Mouse (Mus musculus) T-helper 17 cell (primary cell): ENCODE data around the gene Ski.

Experiments
- in situ Hi-C, 2 experiments: fragments of 300-600 bp; cut with MboI, MseI; formaldehyde crosslinking; loops; 1 replicate in 1 of 2; 2 replicates in 1 of 2; pipeline ENCODE4 v1.15.1; 2025; ENCODE audit warnings: high pct_unique_total_duplicates in 2 of 2

Ski gene

GRCm38 (mm10) chr4:155187192-155187674 lies 35.2 kb downstream of the Ski start:
- in situ Hi-C loops, result no loop called here

- in situ Hi-C loops, result no loop called here
Observed at GRCm38 (mm10) chr4:155185845-155186244, 36.5 kb downstream of the Ski start.

- in situ Hi-C loops, result no loop called here
Observed at GRCm38 (mm10) chr4:155184248-155185070, 37.9 kb downstream of the Ski start.

GRCm38 (mm10) chr4:155183201-155183600 lies 39.2 kb downstream of the Ski start:
- in situ Hi-C loops, result no loop called here

GRCm38 (mm10) chr4:155178981-155179512 lies 43.3 kb downstream of the Ski start:
- in situ Hi-C loops, result loop anchor here in 1 of 2 experiments (5.0 kb wide), 1 partner anchor 38 kb away; no protein-coding TSS in a partner anchor

GRCm38 (mm10) chr4:155178274-155178673 lies 44.1 kb downstream of the Ski start:
- in situ Hi-C loops, result loop anchor here in 1 of 2 experiments (5.0 kb wide), 1 partner anchor 39 kb away; no protein-coding TSS in a partner anchor

GRCm38 (mm10) chr4:155176210-155176609 lies 46.2 kb downstream of the Ski start:
- in situ Hi-C loops, result loop anchor here in 1 of 2 experiments (5.0 kb wide), 1 partner anchor 41 kb away; no protein-coding TSS in a partner anchor

- in situ Hi-C loops, result no loop called here
Observed at GRCm38 (mm10) chr4:155173822-155174785, 48.3 kb downstream of the Ski start.

- in situ Hi-C loops, result no loop called here
Observed at GRCm38 (mm10) chr4:155172909-155173821, 49.2 kb downstream of the Ski start.

- in situ Hi-C loops, result no loop called here
Observed at GRCm38 (mm10) chr4:155171961-155172533, 50.3 kb downstream of the Ski start.

- in situ Hi-C loops, result no loop called here
Observed at GRCm38 (mm10) chr4:155170614-155171212, 51.7 kb downstream of the Ski start.

- in situ Hi-C loops, result no loop called here
Observed at GRCm38 (mm10) chr4:155168835-155169252, 53.5 kb downstream of the Ski start.

GRCm38 (mm10) chr4:155165861-155166260 lies 56.5 kb downstream of the Ski start:
- in situ Hi-C loops, result no loop called here

- in situ Hi-C loops, result loop anchor here in 1 of 2 experiments (5.0 kb wide), 1 partner anchor 83 kb away; the partner anchor contains the start of gene Faap20
Observed at GRCm38 (mm10) chr4:155164550-155164949, 57.8 kb downstream of the Ski start.

- in situ Hi-C loops, result loop anchor here in 1 of 2 experiments (5.0 kb wide), 1 partner anchor 84 kb away; the partner anchor contains the start of gene Faap20
Observed at GRCm38 (mm10) chr4:155163685-155164084, 58.7 kb downstream of the Ski start.

- in situ Hi-C loops, result loop anchor here in 1 of 2 experiments (5.0 kb wide), 1 partner anchor 84 kb away; the partner anchor contains the start of gene Faap20
Observed at GRCm38 (mm10) chr4:155163320-155163651, 59.1 kb downstream of the Ski start.

GRCm38 (mm10) chr4:155162433-155163319 lies 59.7 kb downstream of the Ski start:
- in situ Hi-C loops, result loop anchor here in 1 of 2 experiments (5.0 kb wide), 1 partner anchor 85 kb away; the partner anchor contains the start of gene Faap20

GRCm38 (mm10) chr4:155158543-155158917 lies 63.9 kb downstream of the Ski start:
- in situ Hi-C loops, result no loop called here
